Mouse (Mus musculus) embryonic facial prominence, embryonic 14.5 days (tissue): ENCODE measurements around the gene Lrmda. TPM values are rescaled to one million over a fixed set of nuclear protein-coding genes. Genes with fewer than 3 reads are reported as not detected.
A peak's percentile ranks its signal among the peaks of the same experiment; 100 is the strongest.

Experiments used
- ATAC-seq: fragments of 200-750 bp; cut with Nextera tagmentation; 2 replicates; pipeline ENCODE4 v1.8.0; 2017; ENCODE audit warnings: low read depth, moderate number of reproducible peaks, moderate TSS enrichment
- DNase-seq: peaks from one replicate; pipeline ENCODE4 v3.0.0-alpha.2; 2015; ENCODE audit warnings: low spot score
- H3K27ac ChIP-seq: fragments of 300-500 bp; sonication (generic); replicated peaks from 2 replicates; pipeline ENCODE4 v1.5.1; 2014; ENCODE audit warnings: low read depth, mild to moderate bottlenecking, low read length, moderate library complexity
- H3K27me3 ChIP-seq: fragments of 300-500 bp; sonication (generic); replicated peaks from 2 replicates; pipeline ENCODE4 v1.6.1; 2014; ENCODE audit warnings: low read length; ENCODE audit not compliant: control insufficient read depth, insufficient read depth
- H3K36me3 ChIP-seq: fragments of 300-500 bp; sonication (generic); 2 replicates; pipeline ENCODE4 v1.6.1; 2014; ENCODE audit warnings: low read length, mixed read lengths; ENCODE audit not compliant: control insufficient read depth, insufficient read depth
- H3K4me1 ChIP-seq: fragments of 300-500 bp; sonication (generic); 2 replicates; pipeline ENCODE4 v1.6.1; 2014; ENCODE audit warnings: antibody characterized with exemption, low read length; ENCODE audit not compliant: control insufficient read depth, insufficient read depth
- H3K4me2 ChIP-seq: fragments of 300-500 bp; sonication (generic); 2 replicates; pipeline ENCODE4 v1.6.1; 2014; ENCODE audit warnings: low read depth, mild to moderate bottlenecking, low read length, moderate library complexity, mixed read lengths
- H3K4me3 ChIP-seq: fragments of 300-500 bp; sonication (generic); 2 replicates; pipeline ENCODE4 v1.5.1; 2014; ENCODE audit warnings: low read depth, mild to moderate bottlenecking, low read length
- H3K9ac ChIP-seq: fragments of 300-500 bp; sonication (generic); 2 replicates; pipeline ENCODE4 v1.6.1; 2014; ENCODE audit warnings: low read depth, mild to moderate bottlenecking, low read length, moderate library complexity, mixed read lengths
- H3K9me3 ChIP-seq: fragments of 300-500 bp; sonication (generic); 2 replicates; pipeline ENCODE4 v1.6.1; 2016; ENCODE audit warnings: low read length; ENCODE audit not compliant: control insufficient read depth
- WGBS: fragments of 180-500 bp; shearing (Covaris S2); extraction: QIAGEN DNeasy Blood & Tissue Kit; methylation state at CpG from one replicate; pipeline ENCODE4 v1.1.7; 2014; 5-methylcytosine and 5-hydroxymethylcytosine counted together
- polyA plus RNA-seq: library from polyadenylated mRNA; unstranded; fragments of >200 nt; fragmentation: Nextera tagmentation; extraction: Ambion mirVana; gene quantifications from 2 replicates; pipeline ENCODE4 v1.2.1, GENCODE M21; 2014

The Lrmda gene
- polyA plus RNA-seq, 1 experiment from 2014 or later = 0.24 TPM

DNA sequence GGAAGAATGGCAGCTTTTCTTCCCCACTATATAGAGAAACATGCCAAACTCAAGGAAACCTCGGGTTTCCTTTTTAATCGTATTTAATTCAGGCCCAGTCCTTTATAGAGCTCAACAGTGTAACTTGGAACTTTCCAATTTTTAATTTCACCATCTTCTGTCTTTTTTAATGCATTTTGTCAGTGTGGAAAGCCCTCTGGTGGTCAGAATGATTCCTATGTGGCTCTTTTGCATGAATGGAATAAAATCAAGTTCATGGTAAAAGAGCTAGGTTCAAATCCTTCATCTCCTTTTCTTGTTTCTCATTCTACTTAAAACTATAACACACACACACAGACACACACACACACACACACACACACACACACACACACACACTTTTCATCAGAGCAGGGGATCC lies 425.0 kb downstream of the Lrmda start:
- no peaks in the 10 kb centered on the region for H3K36me3 ChIP-seq
- H3K4me1 ChIP-seq = no peaks in the 10 kb centered on the region; the same call in 1 of the 2 replicates
- WGBS = 77% methylated on average over 2 of the region's 2 CpGs
- H3K4me2 ChIP-seq = no peak overlapping the region
- no peak for DNase-seq
- H3K9ac ChIP-seq = no peak overlapping the region
- H3K27ac ChIP-seq = no peak overlapping the region
- H3K4me3 ChIP-seq = no peak overlapping the region
- no peak for ATAC-seq
- no peaks in the 10 kb centered on the region for H3K27me3 ChIP-seq
- H3K9me3 ChIP-seq = no peaks in the 10 kb centered on the region

DNA sequence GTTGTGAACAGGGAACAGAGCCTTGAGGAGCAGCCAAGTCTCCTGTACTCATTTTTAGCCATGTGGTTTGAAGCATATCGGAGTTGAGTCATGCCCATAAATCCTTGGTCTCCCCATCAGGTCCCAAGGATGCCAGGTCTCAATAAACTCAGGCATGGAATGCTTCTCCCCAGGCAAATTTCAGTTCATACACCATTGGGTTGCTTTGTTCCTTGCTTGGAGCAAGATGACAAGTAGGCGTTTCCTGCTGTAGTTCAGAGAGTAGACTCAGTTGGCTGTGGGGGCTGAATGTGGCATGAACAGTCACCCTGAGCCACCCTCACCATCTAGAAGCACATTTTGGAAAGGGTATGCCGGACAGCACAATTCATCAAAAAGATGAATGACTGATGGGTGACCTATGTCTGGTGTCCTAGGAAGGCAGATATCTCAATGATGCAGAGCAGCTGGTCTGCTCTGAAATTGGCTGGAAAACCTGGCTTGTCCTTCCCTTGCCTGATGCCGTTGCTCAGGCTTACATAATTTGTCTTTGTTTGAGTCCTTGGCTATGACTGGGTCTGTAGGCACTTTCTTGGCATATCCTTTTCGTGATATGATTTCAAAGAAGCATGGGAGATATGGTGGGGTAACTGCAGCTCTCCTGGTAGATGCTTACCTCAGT lies 425.8 kb downstream of the Lrmda start:
- Histone ChIP-seq H3K27me3 (no peaks in the 10 kb centered on the region), H3K4me3 (no peak overlapping the region), H3K9ac (no peak overlapping the region), H3K27ac (no peak overlapping the region), H3K9me3 (no peaks in the 10 kb centered on the region), H3K4me1 (no peaks in the 10 kb centered on the region; the same call in 1 of the 2 replicates), H3K36me3 (no peaks in the 10 kb centered on the region), H3K4me2 (no peak overlapping the region)
- peak; percentile 41 for DNase-seq
- 66% methylated on average over 5 of the region's 5 CpGs for WGBS
- ATAC-seq = no peak

DNA sequence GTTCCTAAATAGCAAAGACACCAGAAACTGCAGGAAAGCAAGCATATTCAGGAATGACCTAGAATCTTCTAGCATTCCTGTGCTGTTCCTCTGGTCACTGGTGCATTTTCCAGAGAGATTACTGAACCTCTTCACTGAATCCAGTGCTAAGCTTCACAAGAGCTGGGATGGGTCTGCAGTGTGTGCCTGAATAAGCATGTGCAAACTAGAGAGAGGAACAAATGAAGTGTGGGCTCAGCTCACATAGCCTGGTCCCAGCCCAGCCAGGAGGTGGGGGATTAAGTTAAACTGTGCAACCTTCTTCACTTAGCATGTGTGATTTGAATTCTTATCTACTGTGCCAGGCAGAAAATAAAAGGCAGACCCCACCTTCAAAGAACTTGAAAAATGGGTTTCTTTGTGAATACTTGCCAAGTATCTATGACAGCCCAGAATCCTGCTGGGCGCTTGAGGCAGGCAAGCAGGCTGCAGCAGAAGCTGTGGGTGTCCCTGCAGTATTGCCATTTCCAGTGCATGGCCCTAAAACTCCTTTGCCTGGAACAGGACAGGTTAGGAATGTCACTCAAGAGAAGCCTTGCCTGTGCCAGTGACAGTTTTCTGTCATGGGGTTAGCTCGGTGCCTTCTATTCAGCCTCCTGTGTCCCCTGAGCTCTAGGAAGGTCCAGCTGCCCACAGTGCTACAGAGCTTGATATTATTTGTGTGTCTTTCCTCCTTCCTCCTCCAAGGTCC lies 426.5 kb downstream of the Lrmda start:
- no peak overlapping the region for H3K4me2 ChIP-seq
- no peaks in the 10 kb centered on the region for H3K27me3 ChIP-seq
- H3K27ac ChIP-seq = no peak overlapping the region
- no peak for DNase-seq
- 81% methylated on average over 2 of the region's 2 CpGs for WGBS
- no peaks in the 10 kb centered on the region for H3K36me3 ChIP-seq
- no peaks in the 10 kb centered on the region; the same call in 1 of the 2 replicates for H3K4me1 ChIP-seq
- no peak overlapping the region for H3K4me3 ChIP-seq
- ATAC-seq = no peak
- no peaks in the 10 kb centered on the region for H3K9me3 ChIP-seq
- no peak overlapping the region for H3K9ac ChIP-seq

DNA sequence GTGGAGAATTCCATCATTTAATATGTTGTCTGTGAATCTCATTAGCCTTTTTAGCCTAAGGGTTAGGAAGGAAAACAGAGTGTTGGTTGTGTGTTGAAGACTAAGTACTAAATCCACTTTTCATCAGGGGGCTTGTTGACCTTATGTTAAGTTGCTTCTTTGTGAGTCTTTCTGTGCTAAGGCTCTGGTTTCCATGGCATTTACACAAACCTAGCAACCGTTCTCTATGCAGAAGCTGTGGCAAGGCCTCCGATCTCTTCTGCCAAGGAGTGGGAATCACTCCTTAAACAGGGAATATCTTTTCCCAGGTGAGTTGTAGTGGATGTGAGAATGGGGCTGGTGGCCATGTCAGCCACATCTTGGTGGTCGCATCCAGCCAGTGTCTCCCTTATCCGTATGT lies 432.1 kb downstream of the Lrmda start:
- Histone ChIP-seq H3K9me3 (no peaks in the 10 kb centered on the region), H3K4me3 (no peak overlapping the region), H3K36me3 (no peaks in the 10 kb centered on the region), H3K27ac (no peak overlapping the region), H3K4me2 (no peak overlapping the region), H3K27me3 (0 out of 2 replicates have a peak, but pooled peaks cover 4% of the 10 kb centered on the region), H3K9ac (no peak overlapping the region), H3K4me1 (no peaks in the 10 kb centered on the region)
- ATAC-seq (no peak), DNase-seq (no peak)
- WGBS = 84% methylated on average over 4 of the region's 4 CpGs

DNA sequence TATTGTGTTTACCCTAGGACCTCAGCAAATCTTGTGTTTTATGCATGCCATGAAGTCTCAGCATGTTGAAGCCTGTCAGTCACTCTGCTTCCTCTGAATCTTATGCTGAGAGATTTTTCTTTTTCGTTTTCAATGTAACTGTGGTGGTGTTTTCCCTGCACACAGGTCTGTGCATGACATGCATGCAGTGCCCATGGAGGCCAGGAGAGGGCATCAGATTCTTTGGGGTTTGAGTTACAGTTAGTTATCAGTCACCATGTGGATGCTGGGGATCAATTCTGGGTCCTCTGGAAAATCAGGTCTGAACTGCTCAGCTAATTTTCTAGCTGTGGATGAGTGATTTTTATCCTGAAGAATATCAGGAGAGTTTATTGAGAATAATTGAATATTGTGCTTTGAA lies 444.8 kb downstream of the Lrmda start:
- 0 out of 2 replicates have a peak, but pooled peaks cover 6% of the 10 kb centered on the region for H3K27me3 ChIP-seq
- no peaks in the 10 kb centered on the region; the same call in 1 of the 2 replicates for H3K4me1 ChIP-seq
- H3K4me3 ChIP-seq = no peak overlapping the region
- no peak overlapping the region for H3K4me2 ChIP-seq
- H3K36me3 ChIP-seq = no peaks in the 10 kb centered on the region
- 0 out of 2 replicates have a peak, but pooled peaks cover 5% of the 10 kb centered on the region for H3K9me3 ChIP-seq
- 81% methylated on average over 1 of the region's 1 CpGs for WGBS
- no peak for DNase-seq
- ATAC-seq = no peak
- no peak overlapping the region for H3K27ac ChIP-seq
- H3K9ac ChIP-seq = no peak overlapping the region

DNA sequence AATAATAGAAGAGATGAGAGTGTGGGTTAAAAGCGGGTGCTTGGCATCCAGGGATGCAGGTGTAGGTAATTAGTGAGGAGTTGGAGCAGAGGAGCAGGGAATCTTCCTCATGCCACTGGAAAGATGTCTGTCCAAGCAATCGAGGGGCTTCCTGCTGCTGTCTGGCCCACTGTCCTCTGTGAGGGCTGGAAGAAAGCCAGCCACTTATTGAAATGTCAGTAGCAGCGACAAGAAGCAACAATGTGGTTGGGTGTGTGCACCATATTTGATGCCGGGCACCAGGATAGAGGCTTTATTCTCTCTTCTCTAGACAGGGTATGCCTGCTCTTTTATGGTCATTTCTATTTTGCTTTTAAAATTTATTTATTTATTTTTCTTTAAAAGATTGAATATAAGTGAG lies 451.5 kb downstream of the Lrmda start:
- Histone ChIP-seq H3K27me3 (no peaks in the 10 kb centered on the region), H3K4me3 (no peak overlapping the region), H3K4me2 (no peak overlapping the region), H3K27ac (no peak overlapping the region), H3K36me3 (no peaks in the 10 kb centered on the region), H3K9ac (no peak overlapping the region), H3K4me1 (no peaks in the 10 kb centered on the region), H3K9me3 (no peaks in the 10 kb centered on the region)
- WGBS = 66% methylated on average over 4 of the region's 4 CpGs
- ATAC-seq = no peak
- no peak for DNase-seq

DNA sequence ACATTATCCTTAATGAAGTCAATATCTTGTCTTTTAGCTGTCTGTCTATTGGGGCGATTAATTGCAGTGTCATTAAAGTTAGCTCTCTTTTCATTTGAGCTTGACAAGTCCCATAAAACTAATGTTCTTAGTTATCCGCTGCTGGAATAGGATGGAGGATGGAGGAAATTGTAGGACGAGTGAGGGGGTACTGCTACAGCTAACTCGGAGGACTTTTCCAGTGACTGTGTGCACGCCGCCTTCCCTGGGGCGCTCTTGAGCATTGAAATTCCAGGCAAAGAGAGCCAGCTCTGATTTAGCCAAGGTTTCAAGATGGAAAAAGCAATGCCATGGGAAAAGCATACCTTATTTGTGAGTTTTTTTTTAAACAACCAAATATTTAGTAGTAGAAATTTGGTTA lies 453.9 kb downstream of the Lrmda start:
- H3K4me2 ChIP-seq = no peak overlapping the region
- WGBS = 66% methylated on average over 7 of the region's 7 CpGs
- ATAC-seq = no peak
- 0 out of 2 replicates have a peak, but pooled peaks cover 4% of the 10 kb centered on the region for H3K9me3 ChIP-seq
- H3K36me3 ChIP-seq = no peaks in the 10 kb centered on the region
- no peak overlapping the region for H3K27ac ChIP-seq
- DNase-seq = no peak
- no peak overlapping the region for H3K4me3 ChIP-seq
- H3K9ac ChIP-seq = no peak overlapping the region
- H3K4me1 ChIP-seq = no peaks in the 10 kb centered on the region
- H3K27me3 ChIP-seq = no peaks in the 10 kb centered on the region

DNA sequence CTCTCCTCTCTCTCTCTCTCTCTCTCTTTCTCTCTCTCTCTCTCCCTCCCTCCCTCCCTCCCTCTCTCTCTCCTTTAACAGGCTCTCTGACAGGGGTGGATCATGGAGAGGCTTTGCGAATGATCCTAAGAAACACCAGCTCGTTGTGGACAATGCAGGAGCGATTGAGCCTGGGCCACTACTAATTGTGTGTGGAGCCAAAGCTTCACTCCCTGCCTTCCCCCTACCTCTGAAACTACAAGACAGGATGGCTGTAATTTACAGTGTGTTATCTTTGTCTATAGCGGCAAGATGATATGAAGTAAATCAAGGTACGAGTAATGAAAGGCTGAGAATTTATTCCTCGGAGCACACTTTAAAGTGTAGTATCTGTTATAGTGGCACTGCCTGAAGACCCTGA lies 454.5 kb downstream of the Lrmda start:
- Histone ChIP-seq H3K9me3 (0 out of 2 replicates have a peak, but pooled peaks cover 4% of the 10 kb centered on the region), H3K4me1 (no peaks in the 10 kb centered on the region), H3K9ac (no peak overlapping the region), H3K4me2 (no peak overlapping the region), H3K36me3 (no peaks in the 10 kb centered on the region), H3K4me3 (no peak overlapping the region), H3K27me3 (no peaks in the 10 kb centered on the region), H3K27ac (no peak overlapping the region)
- 85% methylated on average over 6 of the region's 6 CpGs for WGBS
- DNase-seq = no peak
- ATAC-seq = no peak
